Mouse (Mus musculus) MEL (cell line): ENCODE measurements around the gene Lrsam1.

Source experiments
- POLR2A ChIP-seq, 2 experiments: IDR thresholded peaks; 2 replicates each; pipeline ENCODE4 v1.6.1; 2011 to 2012; ENCODE audit warnings: low read length in 2 of 2, mild to moderate bottlenecking in 2 of 2, control low read depth in 1 of 2, improper control_type of control experiment in 1 of 2, low read depth in 1 of 2, moderate library complexity in 1 of 2; ENCODE audit not compliant: control insufficient read depth in 1 of 2, insufficient read depth in 1 of 2, poor library complexity in 1 of 2
- ZKSCAN1 ChIP-seq: IDR thresholded peaks from 2 replicates; pipeline ENCODE4 v1.6.1; 2012; ENCODE audit warnings: low read depth, mild to moderate bottlenecking, inconsistent platforms, low read length, improper control_type of control experiment, moderate library complexity

GRCm38 (mm10) chr2:32940483-32940882, 20.9 kb downstream of the Lrsam1 start:
- TF ChIP-seq POLR2A (IDR thresholded peaks at IDR 0.05; ENCODE audit: control insufficient read depth in 1 of 2, insufficient read depth in 1 of 2, low read depth in 1 of 2, low read length in 2 of 2, poor library complexity in 1 of 2) (no peak), ZKSCAN1 (no peak)
